Comparison of ENCODE assay signal across 16 mouse cellular contexts in genomic region chr12:69812986-69813385, GRCm38 (mm10). TPM values are rescaled to one million over a fixed set of nuclear protein-coding genes. Genes with fewer than 3 reads are reported as not detected.
DNase-seq lines count a peak whose midpoint lies in the region; ATAC-seq and TF ChIP-seq lines count a peak whose summit lies in the region.
"Had no signal": no experiment of that assay in that cellular context is flagged by ENCODE, and none has a peak within 500 bp of the region (broad histone marks: within the 10 kb centered on the region; RNA-seq: fewer than 3 reads in every experiment).

No protein-coding gene starts in this region.

- no peak for DNase-seq in intestine, embryonic 14.5 days (ENCODE audit: low spot score)
- DNase-seq in lung, embryonic 14.5 days = peak; percentile 79
- DNase-seq in lung, postnatal 25 days (ENCODE audit: low spot score) = no peak
- DNase-seq in lung, postnatal 10 days = peak; percentile 39
- DNase-seq in cerebellum, postnatal 4 days (ENCODE audit: low spot score in 2 of 2) = no peak
- DNase-seq: adrenal gland, adult 2 months; cerebellum, postnatal 10 days; liver; right cerebral cortex, postnatal 14 days; thymus, postnatal 14 days had no signal

- no peak overlapping the region for H3K4me3 ChIP-seq in intestine, embryonic 14.5 days (ENCODE audit: low read depth, low read length)
- no peak overlapping the region for H3K4me3 ChIP-seq in intestine, embryonic 15.5 days (replicated peaks)
- no peak overlapping the region for H3K4me3 ChIP-seq in lung, embryonic 14.5 days (ENCODE audit: low read depth, low read length)
- H3K4me3 ChIP-seq in heart, embryonic 13.5 days = no peak overlapping the region
- H3K4me3 ChIP-seq: midbrain, embryonic 12.5 days; neural tube, embryonic 13.5 days had no signal

- H3K36me3 ChIP-seq in intestine, embryonic 14.5 days (ENCODE audit: control insufficient read depth, insufficient read depth, low read length) = peaks cover 69% of the 10 kb centered on the region
- H3K36me3 ChIP-seq in intestine, embryonic 15.5 days = 0 out of 2 replicates have a peak, but pooled peaks cover 18% of the 10 kb centered on the region
- H3K36me3 ChIP-seq in lung, embryonic 14.5 days (ENCODE audit: insufficient read depth) = peaks cover 70% of the 10 kb centered on the region
- H3K36me3 ChIP-seq in heart, embryonic 13.5 days = peaks cover 90% of the 10 kb centered on the region

- peaks cover 11% of the 10 kb centered on the region; the same call in 1 of the 2 replicates for H3K4me1 ChIP-seq in intestine, embryonic 14.5 days (replicated peaks; ENCODE audit: control insufficient read depth, insufficient read depth, low read length)
- peaks cover 18% of the 10 kb centered on the region; the same call in 1 of the 2 replicates for H3K4me1 ChIP-seq in intestine, embryonic 15.5 days (replicated peaks)
- H3K4me1 ChIP-seq in lung, embryonic 14.5 days (ENCODE audit: insufficient read depth) = peaks cover 6% of the 10 kb centered on the region; the same call in 1 of the 2 replicates
- H3K4me1 ChIP-seq in heart, embryonic 13.5 days = peaks cover 59% of the 10 kb centered on the region
- H3K4me1 ChIP-seq: neural tube, embryonic 13.5 days had no signal

- WGBS in intestine, embryonic 14.5 days = 69% methylated on average over 3 of the region's 3 CpGs
- 61% methylated on average over 3 of the region's 3 CpGs for WGBS in intestine, embryonic 15.5 days
- WGBS in lung, embryonic 14.5 days = 48% methylated on average over 3 of the region's 3 CpGs
- WGBS in heart, embryonic 13.5 days = 70% methylated on average over 3 of the region's 3 CpGs

- peak overlapping the region; percentile 43; the same call in 1 of the 2 replicates for H3K27ac ChIP-seq in intestine, embryonic 14.5 days (ENCODE audit: low read depth)
- H3K27ac ChIP-seq in intestine, embryonic 15.5 days = no peak overlapping the region
- H3K27ac ChIP-seq in lung, embryonic 14.5 days (ENCODE audit: low read depth) = peak overlapping the region; percentile 42
- H3K27ac ChIP-seq in heart, embryonic 13.5 days (replicated peaks) = peak overlapping the region; percentile 47
- H3K27ac ChIP-seq: macrophage; midbrain, embryonic 12.5 days; neural tube, embryonic 13.5 days had no signal

- H3K9me3 ChIP-seq in intestine, embryonic 14.5 days (ENCODE audit: control insufficient read depth, low read length) = no peaks in the 10 kb centered on the region
- H3K9me3 ChIP-seq in intestine, embryonic 15.5 days = no peaks in the 10 kb centered on the region
- H3K9me3 ChIP-seq in lung, embryonic 14.5 days (ENCODE audit: low read depth, low read length) = no peaks in the 10 kb centered on the region
- H3K9me3 ChIP-seq in heart, embryonic 13.5 days = no peaks in the 10 kb centered on the region
- H3K9me3 ChIP-seq: midbrain, embryonic 12.5 days; neural tube, embryonic 13.5 days had no signal

- no peak for ATAC-seq in intestine, embryonic 14.5 days (replicated peaks; ENCODE audit: low FRiP score, low TSS enrichment, low read depth)
- ATAC-seq in intestine, embryonic 15.5 days = no peak
- ATAC-seq in lung, embryonic 14.5 days (ENCODE audit: insufficient read depth) = peak; percentile 61; the same call in 1 of the 2 replicates
- no peak for ATAC-seq in heart, embryonic 13.5 days (ENCODE audit: extremely low read depth, insufficient number of reproducible peaks, low FRiP score, low TSS enrichment)
- ATAC-seq: forebrain, embryonic 14.5 days had no signal

- H3K4me2 ChIP-seq in intestine, embryonic 14.5 days (ENCODE audit: low read length) = no peak overlapping the region
- H3K4me2 ChIP-seq in intestine, embryonic 15.5 days (replicated peaks) = no peak overlapping the region
- H3K4me2 ChIP-seq in lung, embryonic 14.5 days = no peak overlapping the region
- no peak overlapping the region for H3K4me2 ChIP-seq in heart, embryonic 13.5 days
- H3K4me2 ChIP-seq: midbrain, embryonic 12.5 days; neural tube, embryonic 13.5 days had no signal

- H3K9ac ChIP-seq in intestine, embryonic 14.5 days (ENCODE audit: low read length) = no peak overlapping the region
- H3K9ac ChIP-seq in intestine, embryonic 15.5 days = no peak overlapping the region
- no peak overlapping the region for H3K9ac ChIP-seq in lung, embryonic 14.5 days
- H3K9ac ChIP-seq in heart, embryonic 13.5 days = no peak overlapping the region
- H3K9ac ChIP-seq: midbrain, embryonic 12.5 days; neural tube, embryonic 13.5 days had no signal

- no peak for TF ChIP-seq CTCF in lung, embryonic 14.5 days (IDR thresholded peaks at IDR 0.05; ENCODE audit: low read depth)

- H3K27me3 ChIP-seq in intestine, embryonic 14.5 days (replicated peaks; ENCODE audit: control insufficient read depth, insufficient read depth, low read length) = no peaks in the 10 kb centered on the region
- no peaks in the 10 kb centered on the region for H3K27me3 ChIP-seq in intestine, embryonic 15.5 days (replicated peaks)
- no peaks in the 10 kb centered on the region for H3K27me3 ChIP-seq in lung, embryonic 14.5 days (ENCODE audit: insufficient read depth, low read length)
- H3K27me3 ChIP-seq in heart, embryonic 13.5 days (replicated peaks) = no peaks in the 10 kb centered on the region
- H3K27me3 ChIP-seq: midbrain, embryonic 12.5 days; neural tube, embryonic 13.5 days had no signal

RNA-seq across cellular contexts. Expression of gene Cdkl1, which starts 21.9 kb away (rescaled TPM):
- polyA plus RNA-seq in intestine, embryonic 14.5 days (2014; fragmentation: Nextera tagmentation; extraction: Ambion mirVana) = 0.92 and 1.5 TPM in 2 replicates
- 2.7 and 2.9 TPM in 2 replicates for polyA plus RNA-seq in intestine, embryonic 15.5 days (2015; fragmentation: Nextera tagmentation; extraction: Ambion mirVana)
- polyA plus RNA-seq in lung, embryonic 14.5 days (2014; fragmentation: Nextera tagmentation; extraction: Ambion mirVana) = 1.6 and 1.8 TPM in 2 replicates
- 4.6 and 6.8 TPM in 2 replicates for polyA plus RNA-seq in heart, embryonic 13.5 days (2015; fragmentation: Nextera tagmentation; extraction: Ambion mirVana)
- polyA plus RNA-seq: macrophage had no signal

Comparison
In these comparisons a context has a peak if more than half of its experiments do, and no peak if none do; other contexts are left out.
1. DNase-seq: peak in lung, embryonic 14.5 days (single experiment) and lung, postnatal 10 days (single experiment); none in intestine, embryonic 14.5 days (single experiment), lung, postnatal 25 days (single experiment) and cerebellum, postnatal 4 days (0 of 2).